9 mouse cellular contexts compared by ENCODE assay signal in the genomic region with DNA sequence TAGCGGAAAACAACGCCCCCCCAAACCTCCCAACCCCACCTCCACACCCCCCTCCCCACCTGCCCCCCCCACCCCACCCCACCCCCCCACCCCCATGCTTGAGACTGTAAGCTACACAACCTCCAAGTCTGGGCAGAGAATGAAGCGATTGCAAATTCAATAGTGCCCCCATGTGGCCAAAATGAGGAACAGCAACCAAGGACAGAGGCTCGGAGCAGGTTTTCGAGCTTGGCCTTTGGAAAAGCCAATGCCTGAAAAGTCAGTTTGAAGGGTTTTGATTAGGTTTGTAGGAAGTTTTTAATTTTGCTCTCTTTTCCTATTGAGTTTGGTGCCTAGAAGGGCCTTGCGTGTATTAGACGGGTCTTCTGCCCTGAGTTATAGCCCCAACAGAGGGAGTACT. TPM values are rescaled to one million over a fixed set of nuclear protein-coding genes. Genes with fewer than 3 reads are reported as not detected.
DNase-seq lines count a peak whose midpoint lies in the region; ATAC-seq and TF ChIP-seq lines count a peak whose summit lies in the region.
"Had no signal": no experiment of that assay in that cellular context is flagged by ENCODE, and none has a peak within 500 bp of the region (broad histone marks: within the 10 kb centered on the region; RNA-seq: fewer than 3 reads in every experiment).

No protein-coding gene starts in this region.

- no peak overlapping the region for H3K4me2 ChIP-seq in heart, embryonic 12.5 days
- no peak overlapping the region for H3K4me2 ChIP-seq in liver, embryonic 13.5 days
- H3K4me2 ChIP-seq: stomach, embryonic 15.5 days had no signal

- DNase-seq in heart, adult 2 months = peak; percentile 39 to 45
- DNase-seq in urinary bladder, postnatal 36 days (ENCODE audit: low spot score in 2 of 2) = peak; percentile 18 to 36
- no peak for DNase-seq in urinary bladder, adult 2 months (ENCODE audit: low spot score)
- DNase-seq in cerebellum, postnatal 14 days = peak; percentile 73 to 74
- DNase-seq in heart, postnatal 4 days = peak; percentile 67
- DNase-seq in liver, embryonic 13.5 days = peak; percentile 13
- DNase-seq in spleen, postnatal 10 days (ENCODE audit: low spot score in 2 of 2) = peak; percentile 21 to 56

- no peaks in the 10 kb centered on the region for H3K27me3 ChIP-seq in heart, adult 2 months (ENCODE audit: control insufficient read depth, insufficient read depth, low read length)
- H3K27me3 ChIP-seq in heart, embryonic 12.5 days (replicated peaks) = 0 out of 2 replicates have a peak, but pooled peaks cover 5% of the 10 kb centered on the region
- H3K27me3 ChIP-seq in liver, embryonic 13.5 days = peaks cover 8% of the 10 kb centered on the region; the same call in 1 of the 2 replicates
- H3K27me3 ChIP-seq: stomach, embryonic 15.5 days had no signal

- intact Hi-C loops in heart, adult 2 months (cut with DNase I) = loop anchor here (2.0 to 10.0 kb wide), 5 partner anchors 77 to 590 kb away; partner anchors contain the start of genes Cebpa and Slc7a10

- no peaks in the 10 kb centered on the region for H3K79me2 ChIP-seq in heart, adult 2 months (replicated peaks; ENCODE audit: control insufficient read depth, insufficient read depth, low read length)

- no peak for TF ChIP-seq POLR2A in heart, adult 2 months (IDR thresholded peaks at IDR 0.05; ENCODE audit: insufficient read depth, low read depth, low read length)

- H3K27ac ChIP-seq in heart, adult 2 months = no peak overlapping the region
- H3K27ac ChIP-seq in heart, embryonic 12.5 days (ENCODE audit: poor library complexity, severe bottlenecking) = no peak overlapping the region
- no peak overlapping the region for H3K27ac ChIP-seq in liver, embryonic 13.5 days
- H3K27ac ChIP-seq: stomach, embryonic 15.5 days had no signal

- TF ChIP-seq EP300 in heart, adult 2 months (IDR thresholded peaks at IDR 0.05; ENCODE audit: insufficient read depth, low read depth, low read length) = no peak

- H3K9ac ChIP-seq in heart, adult 2 months (ENCODE audit: low read depth, low read length) = no peak overlapping the region
- H3K9ac ChIP-seq in heart, embryonic 12.5 days = no peak overlapping the region
- H3K9ac ChIP-seq in liver, embryonic 13.5 days = no peak overlapping the region
- H3K9ac ChIP-seq: stomach, embryonic 15.5 days had no signal

- peaks cover 2% of the 10 kb centered on the region; the same call in 1 of the 2 replicates for H3K4me1 ChIP-seq in heart, adult 2 months (ENCODE audit: control insufficient read depth, insufficient read depth, low read length)
- H3K4me1 ChIP-seq in heart, embryonic 12.5 days (replicated peaks) = peaks cover 2% of the 10 kb centered on the region; the same call in 1 of the 2 replicates
- peaks cover 12% of the 10 kb centered on the region; the same call in 1 of the 2 replicates for H3K4me1 ChIP-seq in liver, embryonic 13.5 days (replicated peaks)
- H3K4me1 ChIP-seq: stomach, embryonic 15.5 days had no signal

- no peak overlapping the region for H3K4me3 ChIP-seq in heart, adult 2 months
- H3K4me3 ChIP-seq in heart, embryonic 12.5 days = no peak overlapping the region
- no peak overlapping the region for H3K4me3 ChIP-seq in liver, embryonic 13.5 days (replicated peaks)
- H3K4me3 ChIP-seq: stomach, embryonic 15.5 days had no signal

- peak; percentile 74 for TF ChIP-seq CTCF in heart, adult 2 months (IDR thresholded peaks at IDR 0.05)

- 13% methylated on average over 7 of the region's 7 CpGs for WGBS in heart, adult 2 months
- WGBS in heart, embryonic 12.5 days = 9% methylated on average over 7 of the region's 7 CpGs
- WGBS in liver, embryonic 13.5 days (ENCODE audit: insufficient replicate concordance) = 9% methylated on average over 7 of the region's 7 CpGs

- no peaks in the 10 kb centered on the region for H3K36me3 ChIP-seq in heart, adult 2 months (ENCODE audit: control insufficient read depth, insufficient read depth, low read length)
- no peaks in the 10 kb centered on the region for H3K36me3 ChIP-seq in heart, embryonic 12.5 days
- no peaks in the 10 kb centered on the region for H3K36me3 ChIP-seq in liver, embryonic 13.5 days
- H3K36me3 ChIP-seq: stomach, embryonic 15.5 days had no signal

- ATAC-seq in heart, embryonic 12.5 days (ENCODE audit: insufficient number of reproducible peaks, low FRiP score) = no peak
- ATAC-seq in liver, embryonic 13.5 days (ENCODE audit: low read depth) = no peak

- H3K9me3 ChIP-seq in heart, embryonic 12.5 days (replicated peaks) = 0 out of 2 replicates have a peak, but pooled peaks cover 3% of the 10 kb centered on the region
- no peaks in the 10 kb centered on the region; the same call in 1 of the 2 replicates for H3K9me3 ChIP-seq in liver, embryonic 13.5 days (replicated peaks)
- H3K9me3 ChIP-seq: stomach, embryonic 15.5 days had no signal

RNA-seq across cellular contexts. Expression of gene Lrp3, which starts 49.4 kb away (rescaled TPM):
- 1 to 10 TPM; 6.7 to 7.4 TPM for total RNA-seq in heart, adult 2 months (2021)
- 9.4 and 10.7 TPM in 2 replicates for polyA plus RNA-seq in heart, adult 2 months (2012; rRNA removed)
- polyA plus RNA-seq in heart, embryonic 12.5 days (2016; fragmentation: Nextera tagmentation; extraction: Ambion mirVana) = 1.6 and 1.7 TPM in 2 replicates
- 13.3 and 19.3 TPM in 2 replicates for polyA plus RNA-seq in urinary bladder, adult 2 months (2012; rRNA removed)
- total RNA-seq in heart, postnatal 4 days (2021) = 1 to 10 TPM; 6.9 TPM
- polyA plus RNA-seq in liver, embryonic 13.5 days (2015; fragmentation: Nextera tagmentation; extraction: Ambion mirVana) = 0.38 and 0.50 TPM in 2 replicates

RNA-seq across cellular contexts. Expression of gene Gpatch1, which starts 53.5 kb away (rescaled TPM):
- 10 to 100 TPM; 11.6 to 12.5 TPM for total RNA-seq in heart, adult 2 months (2021)
- 3.9 and 5.3 TPM in 2 replicates for polyA plus RNA-seq in heart, adult 2 months (2012; rRNA removed)
- polyA plus RNA-seq in heart, embryonic 12.5 days (2016; fragmentation: Nextera tagmentation; extraction: Ambion mirVana) = 12.5 and 13.3 TPM in 2 replicates
- 11.6 and 11.7 TPM in 2 replicates for polyA plus RNA-seq in urinary bladder, adult 2 months (2012; rRNA removed)
- 10 to 100 TPM; 11.4 to 12.7 TPM for total RNA-seq in heart, postnatal 4 days (2021)
- 7.3 and 8.5 TPM in 2 replicates for polyA plus RNA-seq in liver, embryonic 13.5 days (2015; fragmentation: Nextera tagmentation; extraction: Ambion mirVana)
